Comparison of ENCODE assay signal across 23 mouse cellular contexts in genomic region chr4:41758021-41758420, GRCm38 (mm10). TPM values are rescaled to one million over a fixed set of nuclear protein-coding genes. Genes with fewer than 3 reads are reported as not detected.
DNase-seq lines count a peak whose midpoint lies in the region; ATAC-seq and TF ChIP-seq lines count a peak whose summit lies in the region.
"Had no signal": no experiment of that assay in that cellular context is flagged by ENCODE, and none has a peak within 500 bp of the region (broad histone marks: within the 10 kb centered on the region; RNA-seq: fewer than 3 reads in every experiment).

No protein-coding gene starts in this region.

- H3K9ac ChIP-seq in forebrain, embryonic 11.5 days (ENCODE audit: low read length) = no peak overlapping the region
- no peak overlapping the region for H3K9ac ChIP-seq in forebrain, embryonic 14.5 days (ENCODE audit: low read length)
- H3K9ac ChIP-seq in liver, adult 2 months (ENCODE audit: low read depth, low read length) = 0 out of 2 replicates have a peak overlapping the region, but pooled peaks have one; percentile 14
- H3K9ac ChIP-seq in intestine, postnatal 0 days (ENCODE audit: low read depth, low read length) = no peak overlapping the region
- H3K9ac ChIP-seq: embryonic facial prominence, embryonic 12.5 days; forebrain, postnatal 0 days; midbrain, embryonic 13.5 days; neural tube, embryonic 15.5 days had no signal

- no peak overlapping the region for H3K4me3 ChIP-seq in forebrain, embryonic 11.5 days (ENCODE audit: low read depth, low read length)
- no peak overlapping the region for H3K4me3 ChIP-seq in forebrain, embryonic 14.5 days (ENCODE audit: low read depth, low read length)
- no peak overlapping the region for H3K4me3 ChIP-seq in liver, adult 2 months (ENCODE audit: insufficient read depth, low read depth, low read length)
- no peak overlapping the region for H3K4me3 ChIP-seq in intestine, postnatal 0 days (ENCODE audit: low read depth, low read length)
- no peak overlapping the region for H3K4me3 ChIP-seq in lung, adult 2 months (replicated peaks; ENCODE audit: extremely low read depth, low read depth, low read length)
- H3K4me3 ChIP-seq: embryonic facial prominence, embryonic 12.5 days; gastrocnemius, adult 2 months; hindbrain, embryonic 13.5 days; midbrain, embryonic 13.5 days; myocyte; neural tube, embryonic 15.5 days had no signal

- ATAC-seq in forebrain, embryonic 11.5 days (replicated peaks; ENCODE audit: low FRiP score) = no peak
- ATAC-seq in forebrain, embryonic 14.5 days = no peak
- ATAC-seq in intestine, postnatal 0 days = peak; percentile 24
- ATAC-seq: activated CD4-positive, CD25-positive, alpha-beta regulatory T cell, adult 4 months; forebrain, postnatal 0 days; midbrain, embryonic 13.5 days had no signal

- peaks cover 6% of the 10 kb centered on the region; the same call in 1 of the 2 replicates for H3K79me2 ChIP-seq in liver, adult 2 months (ENCODE audit: control insufficient read depth, insufficient read depth, low read length)

- peak; percentile 43 for DNase-seq in forebrain, embryonic 11.5 days (ENCODE audit: low spot score)
- no peak for DNase-seq in forebrain, embryonic 14.5 days (ENCODE audit: low spot score)
- DNase-seq in liver, adult 2 months (ENCODE audit: extremely low read depth, low read depth, low spot score) = peak; percentile 70
- DNase-seq in liver = no peak
- DNase-seq in kidney, postnatal 36 days = peak; percentile 63 to 69
- DNase-seq in lung, adult 2 months = no peak
- DNase-seq: forebrain, postnatal 0 days; gastrocnemius, adult 2 months; heart, adult 18-20 months; heart, postnatal 10 days; layer of hippocampus, adult 9-11 months; thymus, postnatal 4 days had no signal

- no peak overlapping the region for H3K4me2 ChIP-seq in forebrain, embryonic 11.5 days (ENCODE audit: low read depth, low read length, severe bottlenecking)
- no peak overlapping the region for H3K4me2 ChIP-seq in forebrain, embryonic 14.5 days (ENCODE audit: low read length)
- no peak overlapping the region for H3K4me2 ChIP-seq in intestine, postnatal 0 days (replicated peaks; ENCODE audit: low read depth)
- H3K4me2 ChIP-seq: embryonic facial prominence, embryonic 12.5 days; hindbrain, embryonic 13.5 days; midbrain, embryonic 13.5 days; neural tube, embryonic 15.5 days had no signal

- no peak for TF ChIP-seq POLR2A in liver, adult 2 months (IDR thresholded peaks at IDR 0.05; ENCODE audit: extremely low read depth, insufficient read depth, low read length)
- no peak for TF ChIP-seq POLR2A in lung, adult 2 months (IDR thresholded peaks at IDR 0.05; ENCODE audit: borderline replicate concordance, extremely low read depth, low read depth, low read length)

- 85% methylated on average over 11 of the region's 11 CpGs for WGBS in forebrain, embryonic 11.5 days
- WGBS in forebrain, embryonic 14.5 days = 87% methylated on average over 11 of the region's 11 CpGs
- 61% methylated on average over 11 of the region's 11 CpGs for WGBS in liver, adult 2 months
- WGBS in intestine, postnatal 0 days = 64% methylated on average over 11 of the region's 11 CpGs
- WGBS in lung, adult 2 months = 80% methylated on average over 11 of the region's 11 CpGs

- peaks cover 11% of the 10 kb centered on the region for H3K4me1 ChIP-seq in forebrain, embryonic 11.5 days (replicated peaks; ENCODE audit: control insufficient read depth, insufficient read depth, low read length)
- H3K4me1 ChIP-seq in forebrain, embryonic 14.5 days (ENCODE audit: control insufficient read depth, insufficient read depth, low read length) = peaks cover 22% of the 10 kb centered on the region
- peaks cover 40% of the 10 kb centered on the region for H3K4me1 ChIP-seq in liver, adult 2 months (ENCODE audit: control insufficient read depth, insufficient read depth, low read length)
- H3K4me1 ChIP-seq in intestine, postnatal 0 days (replicated peaks; ENCODE audit: control insufficient read depth, insufficient read depth, low read length) = peaks cover 10% of the 10 kb centered on the region; the same call in 1 of the 2 replicates
- H3K4me1 ChIP-seq in lung, adult 2 months (ENCODE audit: control insufficient read depth, insufficient read depth, low read length) = peaks cover 12% of the 10 kb centered on the region

- H3K27ac ChIP-seq in forebrain, embryonic 11.5 days (ENCODE audit: low read depth, low read length) = no peak overlapping the region
- H3K27ac ChIP-seq in forebrain, embryonic 14.5 days (ENCODE audit: low read depth, low read length) = no peak overlapping the region
- H3K27ac ChIP-seq in liver, adult 2 months (replicated peaks; ENCODE audit: insufficient read depth, low read depth, low read length) = peak overlapping the region; percentile 96
- H3K27ac ChIP-seq in intestine, postnatal 0 days (ENCODE audit: low read depth, low read length) = peak overlapping the region; percentile 88
- H3K27ac ChIP-seq: embryonic facial prominence, embryonic 12.5 days; hindbrain, embryonic 13.5 days; midbrain, embryonic 13.5 days; neural tube, embryonic 15.5 days had no signal

- no peak for TF ChIP-seq CTCF in liver, adult 2 months (IDR thresholded peaks at IDR 0.05; ENCODE audit: low read depth, low read length)
- 0 out of 2 replicates have a peak, but pooled peaks have one; percentile 6 for TF ChIP-seq CTCF in intestine, postnatal 0 days (IDR thresholded peaks at IDR 0.05; ENCODE audit: low read depth)
- no peak for TF ChIP-seq CTCF in lung, adult 2 months (IDR thresholded peaks at IDR 0.05; ENCODE audit: insufficient read depth, low read length)

- H3K9me3 ChIP-seq in forebrain, embryonic 11.5 days (ENCODE audit: control insufficient read depth, low read length) = no peaks in the 10 kb centered on the region
- H3K9me3 ChIP-seq in forebrain, embryonic 14.5 days (replicated peaks; ENCODE audit: control insufficient read depth, low read length) = no peaks in the 10 kb centered on the region
- no peaks in the 10 kb centered on the region for H3K9me3 ChIP-seq in intestine, postnatal 0 days (ENCODE audit: control insufficient read depth)
- H3K9me3 ChIP-seq: embryonic facial prominence, embryonic 12.5 days; hindbrain, embryonic 13.5 days; midbrain, embryonic 13.5 days; neural tube, embryonic 15.5 days had no signal

- no peaks in the 10 kb centered on the region for H3K36me3 ChIP-seq in forebrain, embryonic 11.5 days (ENCODE audit: control insufficient read depth, insufficient read depth, low read length)
- H3K36me3 ChIP-seq in forebrain, embryonic 14.5 days (ENCODE audit: control insufficient read depth, insufficient read depth, low read length) = no peaks in the 10 kb centered on the region
- H3K36me3 ChIP-seq in liver, adult 2 months (ENCODE audit: control insufficient read depth, insufficient read depth, low read length) = no peaks in the 10 kb centered on the region; the same call in 1 of the 2 replicates
- peaks cover 9% of the 10 kb centered on the region for H3K36me3 ChIP-seq in intestine, postnatal 0 days (ENCODE audit: control insufficient read depth, insufficient read depth)

- H3K27me3 ChIP-seq in forebrain, embryonic 11.5 days (ENCODE audit: control insufficient read depth, insufficient read depth, low read length) = no peaks in the 10 kb centered on the region
- H3K27me3 ChIP-seq in forebrain, embryonic 14.5 days (replicated peaks; ENCODE audit: control insufficient read depth, insufficient read depth, low read length) = no peaks in the 10 kb centered on the region
- H3K27me3 ChIP-seq in liver, adult 2 months (ENCODE audit: control insufficient read depth, insufficient read depth, low read length) = no peaks in the 10 kb centered on the region
- H3K27me3 ChIP-seq in intestine, postnatal 0 days (replicated peaks; ENCODE audit: control insufficient read depth, insufficient read depth, low read length) = no peaks in the 10 kb centered on the region
- H3K27me3 ChIP-seq: embryonic facial prominence, embryonic 12.5 days; hindbrain, embryonic 13.5 days; midbrain, embryonic 13.5 days; neural tube, embryonic 15.5 days had no signal

RNA-seq across cellular contexts. Expression of gene Sigmar1, which starts 2.1 kb away (rescaled TPM):
- 75.9 and 84.1 TPM in 2 replicates for polyA plus RNA-seq in forebrain, embryonic 11.5 days (2014; fragmentation: Nextera tagmentation; extraction: Ambion mirVana)
- 49.8 and 54.2 TPM in 2 replicates for polyA plus RNA-seq in forebrain, embryonic 14.5 days (2014; fragmentation: Nextera tagmentation; extraction: Ambion mirVana)
- 69.3 and 82.2 TPM in 2 replicates for total RNA-seq in liver, adult 2 months (2014; rRNA removed)
- polyA plus RNA-seq in liver, adult 2 months (2012; rRNA removed) = 362 and 423 TPM in 2 replicates
- polyA plus RNA-seq in intestine, postnatal 0 days (2015; fragmentation: Nextera tagmentation; extraction: Ambion mirVana) = 46.4 and 50.6 TPM in 2 replicates
- 70.9 and 83.3 TPM in 2 replicates for polyA plus RNA-seq in lung, adult 2 months (2012; rRNA removed)

RNA-seq across cellular contexts. Expression of gene Galt, which starts 3.0 kb away (rescaled TPM):
- polyA plus RNA-seq in forebrain, embryonic 11.5 days (2014; fragmentation: Nextera tagmentation; extraction: Ambion mirVana) = 18.4 and 21.4 TPM in 2 replicates
- 23.4 and 25.2 TPM in 2 replicates for polyA plus RNA-seq in forebrain, embryonic 14.5 days (2014; fragmentation: Nextera tagmentation; extraction: Ambion mirVana)
- total RNA-seq in liver, adult 2 months (2014; rRNA removed) = 52.4 and 57.9 TPM in 2 replicates
- 204 and 217 TPM in 2 replicates for polyA plus RNA-seq in liver, adult 2 months (2012; rRNA removed)
- polyA plus RNA-seq in intestine, postnatal 0 days (2015; fragmentation: Nextera tagmentation; extraction: Ambion mirVana) = 90.5 and 105 TPM in 2 replicates
- 95.1 and 103 TPM in 2 replicates for polyA plus RNA-seq in lung, adult 2 months (2012; rRNA removed)

RNA-seq across cellular contexts. Expression of gene Ccl27a, which starts 16.0 kb away (rescaled TPM):
- 67.6 and 74.3 TPM in 2 replicates for polyA plus RNA-seq in forebrain, embryonic 11.5 days (2014; fragmentation: Nextera tagmentation; extraction: Ambion mirVana)
- 195 and 200 TPM in 2 replicates for polyA plus RNA-seq in forebrain, embryonic 14.5 days (2014; fragmentation: Nextera tagmentation; extraction: Ambion mirVana)
- total RNA-seq in liver, adult 2 months (2014; rRNA removed) = 11.9 and 13.1 TPM in 2 replicates
- polyA plus RNA-seq in liver, adult 2 months (2012; rRNA removed) = 33.3 and 39.4 TPM in 2 replicates
- 21.5 and 21.9 TPM in 2 replicates for polyA plus RNA-seq in intestine, postnatal 0 days (2015; fragmentation: Nextera tagmentation; extraction: Ambion mirVana)
- 34.5 and 43.2 TPM in 2 replicates for polyA plus RNA-seq in lung, adult 2 months (2012; rRNA removed)
- polyA plus RNA-seq: C2C12, myocyte had no signal

RNA-seq across cellular contexts. Expression of gene Arid3c, which starts 27.1 kb away (rescaled TPM):
- 0.59 and 0.80 TPM in 2 replicates for polyA plus RNA-seq in forebrain, embryonic 11.5 days (2014; fragmentation: Nextera tagmentation; extraction: Ambion mirVana)
- polyA plus RNA-seq in forebrain, embryonic 14.5 days (2014; fragmentation: Nextera tagmentation; extraction: Ambion mirVana) = 0.12 and 0.15 TPM in 2 replicates
- not detected in 2 replicates for total RNA-seq in liver, adult 2 months (2014; rRNA removed)
- polyA plus RNA-seq in liver, adult 2 months (2012; rRNA removed) = not detected in 2 replicates
- not detected in 2 replicates for polyA plus RNA-seq in intestine, postnatal 0 days (2015; fragmentation: Nextera tagmentation; extraction: Ambion mirVana)
- polyA plus RNA-seq in lung, adult 2 months (2012; rRNA removed) = not detected in 2 replicates
- total RNA-seq: forebrain, postnatal 0 days; gastrocnemius, adult 2 months; heart, adult 18-20 months; heart, postnatal 10 days; megakaryocyte progenitor cell, adult 5-6 weeks had no signal
- polyA plus RNA-seq: activated CD4-positive, CD25-positive, alpha-beta regulatory T cell, adult 4 months; C2C12; embryonic facial prominence, embryonic 12.5 days; intestine, embryonic 14.5 days; lung, embryonic 16.5 days; myocyte had no signal

RNA-seq across cellular contexts. Expression of gene Dctn3, which starts 35.1 kb away (rescaled TPM):
- 135 and 142 TPM in 2 replicates for polyA plus RNA-seq in forebrain, embryonic 11.5 days (2014; fragmentation: Nextera tagmentation; extraction: Ambion mirVana)
- polyA plus RNA-seq in forebrain, embryonic 14.5 days (2014; fragmentation: Nextera tagmentation; extraction: Ambion mirVana) = 301 and 330 TPM in 2 replicates
- total RNA-seq in liver, adult 2 months (2014; rRNA removed) = 33.4 and 40.2 TPM in 2 replicates
- polyA plus RNA-seq in liver, adult 2 months (2012; rRNA removed) = 43.2 and 44.5 TPM in 2 replicates
- polyA plus RNA-seq in intestine, postnatal 0 days (2015; fragmentation: Nextera tagmentation; extraction: Ambion mirVana) = 127 and 144 TPM in 2 replicates
- 44.3 and 45.0 TPM in 2 replicates for polyA plus RNA-seq in lung, adult 2 months (2012; rRNA removed)

Comparison
In these comparisons a context has a peak if more than half of its experiments do, and no peak if none do; other contexts are left out.
1. DNase-seq: peak in forebrain, embryonic 11.5 days (single experiment), liver, adult 2 months (single experiment) and kidney, postnatal 36 days (2 of 2); none in forebrain, embryonic 14.5 days (single experiment), liver (single experiment) and lung, adult 2 months (single experiment).
2. H3K27ac ChIP-seq: peak in liver, adult 2 months (single experiment) and intestine, postnatal 0 days (single experiment); none in forebrain, embryonic 11.5 days (single experiment) and forebrain, embryonic 14.5 days (single experiment).